12 mouse cellular contexts compared by ENCODE assay signal in genomic region chr13:98733292-98733691, GRCm38 (mm10). TPM values are rescaled to one million over a fixed set of nuclear protein-coding genes. Genes with fewer than 3 reads are reported as not detected.
"Had no signal": no experiment of that assay in that cellular context is flagged by ENCODE, and none has a peak within 500 bp of the region (broad histone marks: within the 10 kb centered on the region; RNA-seq: fewer than 3 reads in every experiment).

No protein-coding gene starts in this region.

- H3K9me3 ChIP-seq: limb, embryonic 13.5 days; liver, embryonic 13.5 days; midbrain, embryonic 10.5 days; neural tube, embryonic 15.5 days had no signal

- H3K9ac ChIP-seq: limb, embryonic 13.5 days; liver, embryonic 13.5 days; neural tube, embryonic 15.5 days had no signal

- H3K4me3 ChIP-seq: limb, embryonic 13.5 days; liver, embryonic 13.5 days; midbrain, embryonic 10.5 days; myocyte; neural tube, embryonic 15.5 days had no signal

- H3K4me1 ChIP-seq: limb, embryonic 13.5 days; neural tube, embryonic 15.5 days had no signal

- H3K27me3 ChIP-seq: limb, embryonic 13.5 days; liver, embryonic 13.5 days; neural tube, embryonic 15.5 days had no signal

- H3K27ac ChIP-seq: limb, embryonic 13.5 days; liver, embryonic 13.5 days; midbrain, embryonic 10.5 days; neural tube, embryonic 15.5 days had no signal

- DNase-seq: kidney, postnatal 14 days; left cerebral cortex, postnatal 4 days; liver, embryonic 13.5 days; lung, adult 18-20 months; midbrain, embryonic 14.5 days; right cerebral cortex, adult 18-20 months; right cerebral cortex, postnatal 25 days had no signal

- H3K4me2 ChIP-seq: limb, embryonic 13.5 days; liver, embryonic 13.5 days; neural tube, embryonic 15.5 days had no signal

RNA-seq across cellular contexts. Expression of gene Tmem171, which starts 38.7 kb away (rescaled TPM):
- polyA plus RNA-seq: liver, embryonic 13.5 days; midbrain, embryonic 10.5 days; midbrain, embryonic 14.5 days; neural tube, embryonic 11.5 days; neural tube, embryonic 15.5 days had no signal
